Mouse (Mus musculus): ENCODE measurements around the gene Fam114a1.

- TF ChIP-seq POLR2A (IDR thresholded peaks at IDR 0.05; ENCODE audit: insufficient read depth, low read depth, low read length) (no peak), CTCF (IDR thresholded peaks at IDR 0.05; ENCODE audit: insufficient read depth, low read depth, low read length) (no peak)
Measured at GRCm38 (mm10) chr5:65005251-65005650, 35.4 kb downstream of the Fam114a1 start.
